Mouse (Mus musculus): ENCODE data around the gene Krt26.

- TF ChIP-seq CTCF (IDR thresholded peaks at IDR 0.05; ENCODE audit: low read depth) (peak; percentile 74), EP300 (IDR thresholded peaks at IDR 0.05; ENCODE audit: low read depth) (no peak)
Measured at GRCm38 (mm10) chr11:99307579-99307978, 30.2 kb downstream of the Krt26 start.
